Mouse (Mus musculus) erythroblast, embryonic 14.5 days (primary cell): ENCODE measurements around the gene Lrrc4c.

Experiments used
- GATA1 ChIP-seq: IDR thresholded peaks from 2 replicates; pipeline ENCODE4 v1.6.1; 2012; ENCODE audit warnings: low read length, inconsistent platforms, mixed read lengths
- TAL1 ChIP-seq: IDR thresholded peaks from 3 replicates; pipeline ENCODE4 v1.6.1; 2012; ENCODE audit warnings: low read length, inconsistent platforms, mixed read lengths

DNA sequence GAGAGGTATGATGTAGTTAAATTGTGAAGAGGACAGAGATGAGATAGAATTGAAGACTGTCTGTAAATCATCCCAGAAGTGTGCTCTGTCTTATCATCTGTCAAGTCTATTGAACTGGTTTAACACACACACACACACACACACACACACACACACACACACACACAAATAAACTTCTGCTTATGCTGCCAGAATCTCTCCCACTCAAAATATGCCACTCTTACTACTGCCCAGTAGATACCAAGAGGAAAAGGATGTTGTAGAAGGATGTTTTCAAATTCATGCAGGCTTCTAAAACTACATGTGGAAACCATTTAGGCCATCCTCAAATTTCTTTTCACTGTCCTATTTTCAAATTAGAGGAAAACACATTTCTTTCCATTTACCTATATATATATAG lies 1257.0 kb downstream of the Lrrc4c start:
- no peak for TF ChIP-seq GATA1
- no peak for TF ChIP-seq TAL1
